Mouse (Mus musculus) C2C12 (cell line): ENCODE measurements around the gene Heatr1. TPM values are rescaled to one million over a fixed set of nuclear protein-coding genes. Genes with fewer than 3 reads are reported as not detected.
A peak's percentile ranks its signal among the peaks of the same experiment; 100 is the strongest.

Experiments used
- H3K27me3 ChIP-seq: one replicate; pipeline ENCODE4 v1.6.1; 2011; ENCODE audit not compliant: control insufficient read depth, insufficient read depth, insufficient read length
- H3K36me3 ChIP-seq: one replicate; pipeline ENCODE4 v1.6.1; 2011; ENCODE audit not compliant: control insufficient read depth, insufficient read depth
- H3K4me3 ChIP-seq: one replicate; pipeline ENCODE4 v1.5.1; 2011; ENCODE audit warnings: mild to moderate bottlenecking, control low read depth; ENCODE audit not compliant: poor library complexity, insufficient read depth, severe bottlenecking
- H3K79me2 ChIP-seq: one replicate; pipeline ENCODE4 v1.6.1; 2011; ENCODE audit not compliant: control insufficient read depth, insufficient read depth
- H3K79me3 ChIP-seq: one replicate; pipeline ENCODE4 v1.6.1; 2011; ENCODE audit warnings: low read depth, control low read depth
- H3ac ChIP-seq: one replicate; pipeline ENCODE3; 2011; ENCODE audit warnings: low read depth; ENCODE audit not compliant: control insufficient read depth, insufficient read length
- CEBPB ChIP-seq: IDR thresholded peaks from one replicate; pipeline ENCODE4 v1.6.1; 2011; ENCODE audit warnings: low read depth, mild to moderate bottlenecking, control low read depth, moderate library complexity
- CTCF ChIP-seq: IDR thresholded peaks from one replicate; pipeline ENCODE4 v1.5.1; 2011; ENCODE audit not compliant: control insufficient read depth, insufficient read depth, insufficient read length
- FOSL1 ChIP-seq: IDR thresholded peaks from one replicate; pipeline ENCODE4 v1.8.0; 2011; ENCODE audit warnings: mild to moderate bottlenecking, low read length; ENCODE audit not compliant: poor library complexity, insufficient read depth, severe bottlenecking
- MAX ChIP-seq: IDR thresholded peaks from one replicate; pipeline ENCODE4 v1.6.1; 2011; ENCODE audit warnings: mild to moderate bottlenecking, control low read depth
- MYOD1 ChIP-seq: IDR thresholded peaks from one replicate; pipeline ENCODE4 v1.6.1; 2011; ENCODE audit warnings: low read depth; ENCODE audit not compliant: control insufficient read depth, insufficient read length
- MYOG ChIP-seq: IDR thresholded peaks from one replicate; pipeline ENCODE4 v1.6.1; 2011; ENCODE audit not compliant: control insufficient read depth, insufficient read length; ENCODE audit errors: extremely low read depth
- USF1 ChIP-seq: IDR thresholded peaks from one replicate; pipeline ENCODE4 v1.6.1; 2011; ENCODE audit warnings: low read depth, mild to moderate bottlenecking, control low read depth, moderate library complexity
- long read RNA-seq, 2 experiments: library from polyadenylated mRNA; unstranded; transcript quantifications; one replicate each; pipeline ENCODE4 v2.0.0; 2019 to 2020
- polyA plus RNA-seq: library from polyadenylated mRNA; unstranded; fragments of >200 nt; fragmentation: generic; extraction: Trizol; gene quantifications from one replicate; pipeline ENCODE4 v1.2.1, GENCODE M21; 2012; ENCODE audit warnings: missing spikeins

The Heatr1 gene
- polyA plus RNA-seq = 27.6 TPM
- long read RNA-seq, experiment 1 = 0 reads
- long read RNA-seq, experiment 2, full-length matches to known transcripts = 82 of 126 reads
- long read RNA-seq, experiment 2, partial matches to known transcripts = 38 of 126 reads
- long read RNA-seq, experiment 2, other reads (novel, unspliced or antisense) = 6 of 126 reads

DNA sequence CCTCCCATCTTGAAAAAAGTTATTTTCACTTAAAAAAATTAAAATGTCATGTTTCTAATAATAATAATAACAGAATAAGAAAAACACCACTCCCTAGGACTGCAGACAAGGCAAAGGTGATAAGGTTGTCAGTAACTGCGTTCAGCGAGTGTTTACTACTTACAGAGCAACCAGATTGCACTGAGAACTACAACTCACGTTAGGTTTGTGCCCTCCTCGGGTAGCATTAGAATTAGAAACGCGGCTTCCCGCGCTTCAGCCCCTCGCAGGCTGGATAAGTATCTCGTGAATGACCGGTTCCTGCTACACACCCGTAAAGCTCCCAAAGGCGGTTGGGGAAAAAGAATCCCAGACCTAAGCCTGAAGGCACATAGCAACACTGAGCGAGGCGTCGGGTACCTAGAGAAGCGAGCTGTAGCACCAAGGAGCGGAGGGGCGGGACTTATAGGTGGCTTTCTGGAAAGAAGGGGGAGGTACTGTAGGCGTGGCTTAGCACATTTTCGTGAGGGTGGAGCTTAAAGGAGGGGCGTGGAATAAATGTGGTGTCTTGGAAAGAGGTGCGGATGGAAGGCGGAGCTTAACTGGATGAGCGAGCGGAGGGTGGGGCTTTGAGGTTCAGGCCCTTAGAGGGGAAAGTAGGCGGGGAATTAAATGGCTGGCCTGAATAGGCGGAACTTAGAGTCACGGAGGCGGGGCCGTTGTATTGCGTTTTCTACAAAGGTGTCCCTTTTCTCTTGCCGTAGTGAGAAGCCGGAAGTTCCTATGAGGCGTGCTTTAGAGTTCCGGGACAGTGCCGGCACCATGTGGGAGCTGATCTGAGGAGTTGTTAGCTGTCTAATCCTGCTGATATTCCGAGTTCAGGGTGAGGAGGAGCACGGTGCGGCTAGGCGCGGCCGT lies at the start of gene Heatr1:
Gene Heatr1 (plus strand): TSS at position 419 of the 897 bp plus-strand sequence.
- Histone ChIP-seq H3K27me3 (peaks cover 4% of the 10 kb centered on the region), H3K79me2 (peaks cover 40% of the 10 kb centered on the region), H3K79me3 (peaks cover 23% of the 10 kb centered on the region), H3K4me3 (peak within 1 kb of the TSS; percentile 95), H3ac (peak within 1 kb of the TSS; percentile 82), H3K36me3 (peaks cover 35% of the 10 kb centered on the region)
- TF ChIP-seq USF1 (no peak), MYOG (no peak), FOSL1 (no peak), CEBPB (no peak), MAX (peak; percentile 90), MYOD1 (no peak), CTCF (no peak)

- H3K36me3 ChIP-seq = no peaks in the 10 kb centered on the region
- no peak overlapping the region for H3K4me3 ChIP-seq
- no peaks in the 10 kb centered on the region for H3K79me2 ChIP-seq
- no peak for TF ChIP-seq CEBPB
- TF ChIP-seq FOSL1 = no peak
- no peak for TF ChIP-seq MAX
- TF ChIP-seq CTCF = no peak
- no peak for TF ChIP-seq MYOD1
- TF ChIP-seq USF1 = no peak
- TF ChIP-seq MYOG = no peak
- no peaks in the 10 kb centered on the region for H3K79me3 ChIP-seq
- peaks cover 7% of the 10 kb centered on the region for H3K27me3 ChIP-seq
- H3ac ChIP-seq = no peak overlapping the region
These were observed 48.0 kb upstream of the Heatr1 start for GRCm38 (mm10) chr13:12346837-12347236.

DNA sequence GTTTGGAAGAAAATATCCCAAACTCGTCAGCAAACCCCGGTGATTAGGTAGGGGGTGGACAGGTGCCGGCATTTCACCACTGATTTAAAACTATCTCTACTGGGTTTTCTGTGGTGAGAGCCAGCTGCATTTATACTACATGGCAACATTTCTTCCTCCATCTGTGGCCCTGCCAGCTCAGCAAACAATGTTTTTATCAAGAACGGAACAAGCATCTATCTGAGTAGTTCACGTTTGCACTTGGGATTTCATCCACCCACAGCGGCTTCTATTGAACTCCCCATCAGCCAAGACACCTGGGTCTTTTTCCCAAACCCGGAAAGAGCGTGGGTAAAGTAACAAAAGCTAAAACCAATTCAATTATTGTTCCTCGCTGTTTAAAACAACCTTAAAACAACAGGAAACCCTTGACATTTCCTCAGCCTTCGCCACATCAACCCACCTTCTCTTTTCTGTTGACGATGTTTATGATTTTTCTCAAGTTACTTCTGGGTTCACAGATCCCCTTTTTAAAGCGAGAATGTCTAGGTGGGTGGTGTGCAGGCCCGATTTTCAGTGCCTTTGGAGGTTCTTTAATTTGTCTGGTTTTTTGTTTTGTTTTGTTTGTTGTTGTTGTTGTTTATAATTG lies 45.5 kb upstream of the Heatr1 start:
- Histone ChIP-seq H3K36me3 (no peaks in the 10 kb centered on the region), H3K4me3 (no peak overlapping the region), H3K27me3 (peaks cover 7% of the 10 kb centered on the region), H3K79me3 (no peaks in the 10 kb centered on the region), H3K79me2 (no peaks in the 10 kb centered on the region), H3ac (no peak overlapping the region)
- TF ChIP-seq USF1 (no peak), FOSL1 (no peak), CTCF (no peak), MYOG (no peak), CEBPB (no peak), MAX (no peak), MYOD1 (no peak)

- Histone ChIP-seq H3K79me2 (no peaks in the 10 kb centered on the region), H3ac (no peak overlapping the region), H3K4me3 (no peak overlapping the region), H3K79me3 (no peaks in the 10 kb centered on the region), H3K36me3 (no peaks in the 10 kb centered on the region), H3K27me3 (peaks cover 10% of the 10 kb centered on the region)
- TF ChIP-seq FOSL1 (no peak), MAX (no peak), CEBPB (no peak), CTCF (no peak)
These were observed 38.6 kb upstream of the Heatr1 start for GRCm38 (mm10) chr13:12356184-12356583.

DNA sequence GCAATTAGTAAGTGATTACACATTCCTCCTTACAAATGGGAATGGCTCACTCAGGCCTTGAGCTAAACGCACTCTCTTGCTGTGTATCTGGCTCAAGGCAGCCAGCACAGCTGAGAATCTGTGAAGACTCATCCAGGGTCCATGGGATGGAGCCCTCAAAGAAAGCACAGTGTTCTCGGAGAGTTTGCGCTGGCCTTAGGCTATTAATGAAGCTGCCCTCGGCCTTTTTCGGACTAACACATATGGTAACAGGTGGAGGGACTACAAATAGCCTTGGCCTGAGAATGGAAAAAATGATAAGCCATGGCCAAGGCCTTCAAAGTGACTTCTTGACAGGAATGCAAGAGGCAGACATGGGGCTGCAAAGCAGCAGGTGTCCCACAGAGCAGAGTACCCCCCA lies 37.3 kb upstream of the Heatr1 start:
- TF ChIP-seq MYOD1 = no peak
- TF ChIP-seq MYOG = no peak
- no peak for TF ChIP-seq CTCF
- no peak for TF ChIP-seq MAX
- TF ChIP-seq CEBPB = no peak
- TF ChIP-seq FOSL1 = no peak
- no peak for TF ChIP-seq USF1
- Histone ChIP-seq H3ac (no peak overlapping the region), H3K79me2 (no peaks in the 10 kb centered on the region), H3K27me3 (peaks cover 10% of the 10 kb centered on the region), H3K79me3 (no peaks in the 10 kb centered on the region), H3K36me3 (no peaks in the 10 kb centered on the region), H3K4me3 (no peak overlapping the region)
